Mouse (Mus musculus) common myeloid progenitor, adult 5-6 weeks (primary cell): ENCODE measurements at regions not wholly inside any gene's neighbourhood (a gene's known extent, or its start where the extent isn't known, plus 50 kb on each side); places are given as distances from the start of the nearest gene placed in this dataset.
"Not testable (repeated sequence)": the region's sequence is repeated elsewhere in the genome, so short reads cannot be mapped to it uniquely, and the experiment has no call there.

Experiments
- ATAC-seq: replicated peaks from 2 replicates; pipeline ENCODE4 v1.8.0; 2016; ENCODE audit warnings: low read depth, mild to moderate bottlenecking, moderate TSS enrichment, inconsistent platforms; ENCODE audit not compliant: poor library complexity, severe bottlenecking

GRCm38 (mm10) chr7:93254287-93254686 is 174.6 kb downstream of the Fam181b start:
- ATAC-seq = not testable (repeated sequence)

GRCm38 (mm10) chr7:93285748-93286147 is 206.1 kb downstream of the Fam181b start:
- ATAC-seq = no peak

- ATAC-seq = no peak
These were observed 211.8 kb downstream of the Fam181b start for GRCm38 (mm10) chr7:93291457-93291856.

GRCm38 (mm10) chr7:93291945-93292696 is 212.5 kb downstream of the Fam181b start:
- no peak for ATAC-seq

- ATAC-seq = no peak
These were observed 233.1 kb downstream of the Fam181b start for GRCm38 (mm10) chr7:93312731-93313130.

GRCm38 (mm10) chr7:93331351-93331750 is 251.7 kb downstream of the Fam181b start:
- no peak for ATAC-seq

GRCm38 (mm10) chr7:93332203-93332602 is 252.5 kb downstream of the Fam181b start:
- peak; percentile 80 for ATAC-seq

GRCm38 (mm10) chr7:93336420-93336819 is 256.8 kb downstream of the Fam181b start:
- ATAC-seq = 0 out of 2 replicates have a peak, but pooled peaks have one; percentile 50
